Mouse (Mus musculus): ENCODE measurements around the gene Ano8. TPM values are rescaled to one million over a fixed set of nuclear protein-coding genes. Genes with fewer than 3 reads are reported as not detected.
A peak's percentile ranks its signal among the peaks of the same experiment; 100 is the strongest.

Ano8 gene
- polyA plus RNA-seq, 1 experiment from 2014 or later: 3.7 TPM

- peaks cover 16% of the 10 kb centered on the region; the same call in 1 of the 2 replicates for H3K36me3 ChIP-seq
- H3K27me3 ChIP-seq: no peaks in the 10 kb centered on the region
- no peak for ATAC-seq (ENCODE audit: insufficient number of reproducible peaks, low FRiP score, low TSS enrichment, low read depth)
- H3K9ac ChIP-seq: no peak overlapping the region
- 0 out of 2 replicates have a peak overlapping the region, but pooled peaks have one; percentile 48 for H3K27ac ChIP-seq (replicated peaks)
- WGBS: 23% methylated on average over 15 of the region's 15 CpGs
- no peaks in the 10 kb centered on the region for H3K9me3 ChIP-seq (replicated peaks)
- peaks cover 39% of the 10 kb centered on the region for H3K4me1 ChIP-seq
- no peak overlapping the region for H3K4me3 ChIP-seq (replicated peaks)
- H3K4me2 ChIP-seq (replicated peaks): no peak overlapping the region
Observed at GRCm38 (mm10) chr8:71497881-71498501, 12.2 kb upstream of the Ano8 start.

- Histone ChIP-seq H3K4me2 (replicated peaks) (no peak overlapping the region), H3K4me3 (replicated peaks) (no peak overlapping the region), H3K9me3 (replicated peaks) (no peaks in the 10 kb centered on the region), H3K9ac (no peak overlapping the region), H3K4me1 (peaks cover 39% of the 10 kb centered on the region), H3K27ac (replicated peaks) (no peak overlapping the region), H3K27me3 (no peaks in the 10 kb centered on the region), H3K36me3 (peaks cover 24% of the 10 kb centered on the region)
- WGBS: 93% methylated on average over 1 of the region's 1 CpGs
- ATAC-seq (ENCODE audit: insufficient number of reproducible peaks, low FRiP score, low TSS enrichment, low read depth): no peak
Observed at GRCm38 (mm10) chr8:71497077-71497645, 11.4 kb upstream of the Ano8 start.

- Histone ChIP-seq H3K27me3 (no peaks in the 10 kb centered on the region), H3K36me3 (peaks cover 31% of the 10 kb centered on the region), H3K4me1 (peaks cover 39% of the 10 kb centered on the region), H3K4me3 (replicated peaks) (no peak overlapping the region), H3K27ac (replicated peaks) (peak overlapping the region; percentile 65), H3K4me2 (replicated peaks) (no peak overlapping the region), H3K9me3 (replicated peaks) (no peaks in the 10 kb centered on the region), H3K9ac (no peak overlapping the region)
- no peak for ATAC-seq (ENCODE audit: insufficient number of reproducible peaks, low FRiP score, low TSS enrichment, low read depth)
- 26% methylated on average over 11 of the region's 11 CpGs for WGBS
Observed at GRCm38 (mm10) chr8:71496481-71496880, 10.7 kb upstream of the Ano8 start.

GRCm38 (mm10) chr8:71495811-71496210, 10.0 kb upstream of the Ano8 start:
- no peaks in the 10 kb centered on the region for H3K9me3 ChIP-seq (replicated peaks)
- no peak overlapping the region for H3K4me3 ChIP-seq (replicated peaks)
- no peak overlapping the region for H3K4me2 ChIP-seq (replicated peaks)
- peak overlapping the region; percentile 65 for H3K27ac ChIP-seq (replicated peaks)
- peaks cover 39% of the 10 kb centered on the region for H3K4me1 ChIP-seq
- H3K36me3 ChIP-seq: peaks cover 38% of the 10 kb centered on the region
- no peak for ATAC-seq (ENCODE audit: insufficient number of reproducible peaks, low FRiP score, low TSS enrichment, low read depth)
- no peak overlapping the region for H3K9ac ChIP-seq
- no peaks in the 10 kb centered on the region for H3K27me3 ChIP-seq
- 92% methylated on average over 5 of the region's 5 CpGs for WGBS

GRCm38 (mm10) chr8:71495039-71495438, 9.3 kb upstream of the Ano8 start:
- 9% methylated on average over 16 of the region's 16 CpGs for WGBS
- Histone ChIP-seq H3K9me3 (replicated peaks) (no peaks in the 10 kb centered on the region), H3K4me3 (replicated peaks) (0 out of 2 replicates have a peak overlapping the region, but pooled peaks have one; percentile 11), H3K36me3 (peaks cover 42% of the 10 kb centered on the region), H3K27ac (replicated peaks) (peak overlapping the region; percentile 65), H3K27me3 (no peaks in the 10 kb centered on the region), H3K9ac (no peak overlapping the region), H3K4me2 (replicated peaks) (peak overlapping the region; percentile 31; the same call in 1 of the 2 replicates), H3K4me1 (peaks cover 42% of the 10 kb centered on the region)
- peak; percentile 27; the same call in 1 of the 2 replicates for ATAC-seq (ENCODE audit: insufficient number of reproducible peaks, low FRiP score, low TSS enrichment, low read depth)

GRCm38 (mm10) chr8:71488454-71488853, 2.7 kb upstream of the Ano8 start:
- H3K4me2 ChIP-seq (replicated peaks): peak overlapping the region; percentile 100
- H3K4me3 ChIP-seq (replicated peaks): peak overlapping the region; percentile 72
- under 1% methylated on average over 22 of the region's 22 CpGs for WGBS
- no peaks in the 10 kb centered on the region for H3K9me3 ChIP-seq (replicated peaks)
- peak overlapping the region; percentile 75 for H3K9ac ChIP-seq
- H3K27me3 ChIP-seq: no peaks in the 10 kb centered on the region
- peak; percentile 89 for ATAC-seq (ENCODE audit: insufficient number of reproducible peaks, low FRiP score, low TSS enrichment, low read depth)
- H3K36me3 ChIP-seq: peaks cover 29% of the 10 kb centered on the region
- H3K27ac ChIP-seq (replicated peaks): peak overlapping the region; percentile 96
- H3K4me1 ChIP-seq: peaks cover 34% of the 10 kb centered on the region

- Histone ChIP-seq H3K4me1 (peaks cover 34% of the 10 kb centered on the region), H3K4me2 (replicated peaks) (peak within 1 kb of the TSS; percentile 100), H3K4me3 (replicated peaks) (peak within 1 kb of the TSS; percentile 72), H3K27ac (replicated peaks) (peak within 1 kb of the TSS; percentile 96), H3K9me3 (replicated peaks) (no peaks in the 10 kb centered on the region), H3K27me3 (no peaks in the 10 kb centered on the region), H3K9ac (peak within 1 kb of the TSS; percentile 75), H3K36me3 (peaks cover 28% of the 10 kb centered on the region)
- ATAC-seq (ENCODE audit: insufficient number of reproducible peaks, low FRiP score, low TSS enrichment, low read depth): peak; percentile 55
- under 1% methylated on average over 33 of the region's 33 CpGs for WGBS
Observed at GRCm38 (mm10) chr8:71487691-71488445, 2.1 kb upstream of the Ano8 start, which contains the start of gene Gtpbp3. TSS of gene Gtpbp3 (plus strand) at chr8:71488103.

- ATAC-seq (ENCODE audit: insufficient number of reproducible peaks, low FRiP score, low TSS enrichment, low read depth): no peak
- peak overlapping the region; percentile 60; the same call in 1 of the 2 replicates for H3K27ac ChIP-seq (replicated peaks)
- no peaks in the 10 kb centered on the region for H3K27me3 ChIP-seq
- 8% methylated on average over 7 of the region's 7 CpGs for WGBS
- no peaks in the 10 kb centered on the region for H3K9me3 ChIP-seq (replicated peaks)
- H3K4me1 ChIP-seq: peaks cover 34% of the 10 kb centered on the region
- no peak overlapping the region for H3K9ac ChIP-seq
- peak overlapping the region; percentile 80 for H3K4me3 ChIP-seq (replicated peaks)
- H3K4me2 ChIP-seq (replicated peaks): peak overlapping the region; percentile 81
- H3K36me3 ChIP-seq: peaks cover 25% of the 10 kb centered on the region
Observed at GRCm38 (mm10) chr8:71486136-71486529, 370 bp upstream of the Ano8 start.

- no peak for ATAC-seq (ENCODE audit: insufficient number of reproducible peaks, low FRiP score, low TSS enrichment, low read depth)
- Histone ChIP-seq H3K27me3 (no peaks in the 10 kb centered on the region), H3K4me1 (peaks cover 29% of the 10 kb centered on the region), H3K9me3 (replicated peaks) (no peaks in the 10 kb centered on the region), H3K9ac (peak overlapping the region; percentile 85; the same call in 1 of the 2 replicates), H3K27ac (replicated peaks) (no peak overlapping the region), H3K4me2 (replicated peaks) (peak overlapping the region; percentile 81), H3K36me3 (peaks cover 31% of the 10 kb centered on the region), H3K4me3 (replicated peaks) (peak overlapping the region; percentile 80)
- 91% methylated on average over 19 of the region's 19 CpGs for WGBS
Observed at GRCm38 (mm10) chr8:71484736-71485135, 1.0 kb downstream of the Ano8 start.

GRCm38 (mm10) chr8:71483932-71484331, 1.8 kb downstream of the Ano8 start:
- ATAC-seq (ENCODE audit: insufficient number of reproducible peaks, low FRiP score, low TSS enrichment, low read depth): no peak
- no peaks in the 10 kb centered on the region for H3K9me3 ChIP-seq (replicated peaks)
- no peak overlapping the region for H3K9ac ChIP-seq
- H3K36me3 ChIP-seq: peaks cover 36% of the 10 kb centered on the region
- WGBS: 50% methylated on average over 8 of the region's 8 CpGs
- H3K4me1 ChIP-seq: peaks cover 21% of the 10 kb centered on the region
- no peaks in the 10 kb centered on the region for H3K27me3 ChIP-seq
- H3K4me2 ChIP-seq (replicated peaks): no peak overlapping the region
- H3K4me3 ChIP-seq (replicated peaks): no peak overlapping the region
- no peak overlapping the region for H3K27ac ChIP-seq (replicated peaks)

- no peak for ATAC-seq (ENCODE audit: insufficient number of reproducible peaks, low FRiP score, low TSS enrichment, low read depth)
- H3K27me3 ChIP-seq: no peaks in the 10 kb centered on the region
- H3K9me3 ChIP-seq (replicated peaks): no peaks in the 10 kb centered on the region
- peaks cover 57% of the 10 kb centered on the region for H3K36me3 ChIP-seq
- no peak overlapping the region for H3K9ac ChIP-seq
- H3K4me2 ChIP-seq (replicated peaks): no peak overlapping the region
- H3K4me3 ChIP-seq (replicated peaks): no peak overlapping the region
- WGBS: 90% methylated on average over 11 of the region's 11 CpGs
- H3K27ac ChIP-seq (replicated peaks): no peak overlapping the region
- H3K4me1 ChIP-seq: peaks cover 17% of the 10 kb centered on the region
Observed at GRCm38 (mm10) chr8:71478943-71479342, 6.8 kb downstream of the Ano8 start.
